Mouse (Mus musculus) heart, embryonic 14.5 days (tissue): ENCODE data around the gene Ehf. TPM values are rescaled to one million over a fixed set of nuclear protein-coding genes. Genes with fewer than 3 reads are reported as not detected.

ENCODE experiments used
- ATAC-seq: fragments of 200-750 bp; cut with Nextera tagmentation; 2 replicates; pipeline ENCODE4 v1.8.0; 2017; ENCODE audit warnings: low read depth, moderate TSS enrichment; ENCODE audit not compliant: insufficient number of reproducible peaks, insufficient read depth, low FRiP score
- H3K27ac ChIP-seq, 2 experiments: fragments of 200-500 bp in 1 of 2; fragments of 300-500 bp in 1 of 2; sonication (generic) in 1 of 2; replicated peaks in 1 of 2; 2 replicates each; pipeline ENCODE4 v1.5.1; 2012 to 2014; ENCODE audit warnings: low read depth in 2 of 2, low read length in 2 of 2, control low read depth in 1 of 2, mild to moderate bottlenecking in 1 of 2, mixed read lengths in 1 of 2; ENCODE audit not compliant: control insufficient read depth in 1 of 2, insufficient read depth in 1 of 2
- H3K27me3 ChIP-seq: fragments of 300-500 bp; sonication (generic); 2 replicates; pipeline ENCODE4 v1.6.1; 2014; ENCODE audit warnings: mild to moderate bottlenecking, low read length, control low read depth; ENCODE audit not compliant: control insufficient read depth, insufficient read depth
- H3K36me3 ChIP-seq: fragments of 300-500 bp; sonication (generic); 2 replicates; pipeline ENCODE4 v1.6.1; 2014; ENCODE audit warnings: mild to moderate bottlenecking, control low read depth, low read length, mixed read lengths; ENCODE audit not compliant: control insufficient read depth, insufficient read depth
- H3K4me1 ChIP-seq, 2 experiments: fragments of 200-500 bp in 1 of 2; fragments of 300-500 bp in 1 of 2; sonication (generic) in 1 of 2; 2 replicates each; pipeline ENCODE4 v1.6.1; 2012 to 2014; ENCODE audit warnings: low read length in 2 of 2, control low read depth in 1 of 2, mixed read lengths in 1 of 2; ENCODE audit not compliant: control insufficient read depth in 2 of 2, insufficient read depth in 2 of 2
- H3K4me2 ChIP-seq: fragments of 300-500 bp; sonication (generic); 2 replicates; pipeline ENCODE4 v1.6.1; 2014; ENCODE audit warnings: mild to moderate bottlenecking, low read length
- H3K4me3 ChIP-seq, 2 experiments: fragments of 200-500 bp in 1 of 2; fragments of 300-500 bp in 1 of 2; sonication (generic) in 1 of 2; 2 replicates each; pipeline ENCODE4 v1.5.1; 2012 to 2014; ENCODE audit warnings: low read length in 2 of 2, mild to moderate bottlenecking in 2 of 2, control low read depth in 1 of 2, low read depth in 1 of 2, moderate library complexity in 1 of 2; ENCODE audit not compliant: control insufficient read depth in 1 of 2, insufficient read depth in 1 of 2
- H3K9ac ChIP-seq: fragments of 300-500 bp; sonication (generic); 2 replicates; pipeline ENCODE4 v1.6.1; 2014; ENCODE audit warnings: mild to moderate bottlenecking, low read length
- H3K9me3 ChIP-seq: fragments of 300-500 bp; sonication (generic); 2 replicates; pipeline ENCODE4 v1.6.1; 2016; ENCODE audit warnings: low read length, control low read depth; ENCODE audit not compliant: control insufficient read depth
- WGBS: fragments of 180-500 bp; shearing (Covaris S2); extraction: QIAGEN DNeasy Blood & Tissue Kit; methylation state at CpG from one replicate; pipeline ENCODE4 v1.1.7; 2014; 5-methylcytosine and 5-hydroxymethylcytosine counted together
- polyA plus RNA-seq: library from polyadenylated mRNA; unstranded; fragments of >200 nt; fragmentation: Nextera tagmentation; extraction: Ambion mirVana; gene quantifications from 2 replicates; pipeline ENCODE4 v1.2.1, GENCODE M21; 2014

Gene Ehf
- polyA plus RNA-seq, 1 experiment from 2014 or later = 0.20 TPM

GRCm38 (mm10) chr2:103220871-103221270, 82.2 kb downstream of the Ehf start:
- H3K27me3 ChIP-seq = no peaks in the 10 kb centered on the region
- H3K36me3 ChIP-seq = no peaks in the 10 kb centered on the region
- WGBS = 76% methylated on average over 2 of the region's 2 CpGs
- H3K4me2 ChIP-seq = no peak overlapping the region
- ATAC-seq = no peak
- no peaks in the 10 kb centered on the region for H3K9me3 ChIP-seq
- H3K9ac ChIP-seq = no peak overlapping the region
- H3K27ac ChIP-seq = no peak overlapping the region
- no peaks in the 10 kb centered on the region for H3K4me1 ChIP-seq
- H3K4me3 ChIP-seq = no peak overlapping the region

GRCm38 (mm10) chr2:103218323-103218722, 84.8 kb downstream of the Ehf start:
- Histone ChIP-seq H3K4me2 (no peak overlapping the region), H3K27me3 (no peaks in the 10 kb centered on the region), H3K9me3 (no peaks in the 10 kb centered on the region), H3K4me3 (no peak overlapping the region), H3K27ac (no peak overlapping the region), H3K36me3 (no peaks in the 10 kb centered on the region), H3K9ac (no peak overlapping the region), H3K4me1 (no peaks in the 10 kb centered on the region)
- WGBS = 82% methylated on average over 4 of the region's 4 CpGs
- no peak for ATAC-seq

- Histone ChIP-seq H3K36me3 (no peaks in the 10 kb centered on the region), H3K9me3 (no peaks in the 10 kb centered on the region), H3K4me2 (no peak overlapping the region), H3K9ac (no peak overlapping the region), H3K4me3 (no peak overlapping the region), H3K4me1 (no peaks in the 10 kb centered on the region), H3K27me3 (no peaks in the 10 kb centered on the region), H3K27ac (no peak overlapping the region)
- ATAC-seq = no peak
- WGBS = 89% methylated on average over 4 of the region's 4 CpGs
Observed at GRCm38 (mm10) chr2:103215801-103216200, 87.3 kb downstream of the Ehf start.

GRCm38 (mm10) chr2:103214861-103215260, 88.2 kb downstream of the Ehf start:
- ATAC-seq = no peak
- WGBS = 80% methylated on average over 8 of the region's 8 CpGs
- Histone ChIP-seq H3K27ac (no peak overlapping the region), H3K4me3 (no peak overlapping the region), H3K9ac (no peak overlapping the region), H3K36me3 (no peaks in the 10 kb centered on the region), H3K27me3 (no peaks in the 10 kb centered on the region), H3K4me1 (no peaks in the 10 kb centered on the region), H3K4me2 (no peak overlapping the region), H3K9me3 (no peaks in the 10 kb centered on the region)

- no peak overlapping the region for H3K27ac ChIP-seq
- no peak overlapping the region for H3K4me2 ChIP-seq
- no peaks in the 10 kb centered on the region for H3K4me1 ChIP-seq
- ATAC-seq = no peak
- H3K9ac ChIP-seq = no peak overlapping the region
- H3K4me3 ChIP-seq = no peak overlapping the region
- 76% methylated on average over 1 of the region's 1 CpGs for WGBS
- no peaks in the 10 kb centered on the region for H3K27me3 ChIP-seq
- H3K9me3 ChIP-seq = no peaks in the 10 kb centered on the region
- no peaks in the 10 kb centered on the region for H3K36me3 ChIP-seq
Observed at GRCm38 (mm10) chr2:103213547-103213946, 89.5 kb downstream of the Ehf start.

Other genes with a start within 250 kb of the Ehf start
- gene Pdhx, start 229.8 kb downstream of the Ehf start, polyA plus RNA-seq = 52.9 and 58.8 TPM in 2 replicates
- gene Apip, start 229.6 kb downstream of the Ehf start, polyA plus RNA-seq = 65.9 and 74.4 TPM in 2 replicates
- 0.11 TPM in 1 of 2 replicates, not detected in the other for gene Elf5, start 108.4 kb upstream of the Ehf start, polyA plus RNA-seq
- 93.7 and 96.6 TPM in 2 replicates for gene Cat, start 181.9 kb upstream of the Ehf start, polyA plus RNA-seq